In genomic region chr16:37539240-37539610, GRCm38 (mm10) we compare ENCODE assay signal across 8 mouse cellular contexts. TPM values are rescaled to one million over a fixed set of nuclear protein-coding genes. Genes with fewer than 3 reads are reported as not detected.
A peak's percentile ranks its signal among the peaks of the same experiment; 100 is the strongest.
DNase-seq lines count a peak whose midpoint lies in the region; ATAC-seq and TF ChIP-seq lines count a peak whose summit lies in the region.

No protein-coding gene starts in this region.

- TF ChIP-seq CTCF in lung, embryonic 14.5 days (IDR thresholded peaks at IDR 0.05; ENCODE audit: low read depth) = no peak

- WGBS in lung, embryonic 14.5 days = under 1% methylated on average over 22 of the region's 22 CpGs
- under 1% methylated on average over 22 of the region's 22 CpGs for WGBS in embryonic facial prominence, embryonic 15.5 days
- under 1% methylated on average over 22 of the region's 22 CpGs for WGBS in limb, embryonic 10.5 days
- under 1% methylated on average over 22 of the region's 22 CpGs for WGBS in neural tube, embryonic 14.5 days

- H3K27me3 ChIP-seq in lung, embryonic 14.5 days (ENCODE audit: insufficient read depth, low read length) = no peaks in the 10 kb centered on the region
- no peaks in the 10 kb centered on the region for H3K27me3 ChIP-seq in embryonic facial prominence, embryonic 15.5 days
- no peaks in the 10 kb centered on the region for H3K27me3 ChIP-seq in limb, embryonic 10.5 days (ENCODE audit: low read depth, poor library complexity, severe bottlenecking)
- H3K27me3 ChIP-seq in neural tube, embryonic 14.5 days (ENCODE audit: control insufficient read depth, insufficient read depth, low read length) = no peaks in the 10 kb centered on the region

- DNase-seq in lung, embryonic 14.5 days = no peak
- DNase-seq in lung, adult 18-20 months = no peak
- no peak for DNase-seq in limb, embryonic 10.5 days (ENCODE audit: low spot score)
- DNase-seq in layer of hippocampus, postnatal 36 days = no peak
- DNase-seq in kidney, postnatal 14 days = no peak
- DNase-seq in spleen, postnatal 4 days (ENCODE audit: low spot score in 2 of 2) = no peak

- peak overlapping the region; percentile 71 for H3K4me2 ChIP-seq in lung, embryonic 14.5 days
- peak overlapping the region; percentile 66 for H3K4me2 ChIP-seq in embryonic facial prominence, embryonic 15.5 days (replicated peaks)
- H3K4me2 ChIP-seq in neural tube, embryonic 14.5 days (ENCODE audit: low read depth, low read length) = peak overlapping the region; percentile 61

- H3K9me3 ChIP-seq in lung, embryonic 14.5 days (ENCODE audit: low read depth, low read length) = no peaks in the 10 kb centered on the region
- no peaks in the 10 kb centered on the region for H3K9me3 ChIP-seq in embryonic facial prominence, embryonic 15.5 days (replicated peaks)
- no peaks in the 10 kb centered on the region for H3K9me3 ChIP-seq in limb, embryonic 10.5 days (replicated peaks)
- H3K9me3 ChIP-seq in neural tube, embryonic 14.5 days (ENCODE audit: control insufficient read depth, low read length) = no peaks in the 10 kb centered on the region

- peak; percentile 56 for ATAC-seq in lung, embryonic 14.5 days (ENCODE audit: insufficient read depth)
- no peak for ATAC-seq in embryonic facial prominence, embryonic 15.5 days (ENCODE audit: insufficient number of reproducible peaks, low FRiP score, low TSS enrichment, low read depth)
- ATAC-seq in neural tube, embryonic 14.5 days (ENCODE audit: low read depth) = peak; percentile 55

- H3K4me1 ChIP-seq in lung, embryonic 14.5 days (ENCODE audit: insufficient read depth) = no peaks in the 10 kb centered on the region
- peaks cover 15% of the 10 kb centered on the region for H3K4me1 ChIP-seq in embryonic facial prominence, embryonic 15.5 days
- peaks cover 15% of the 10 kb centered on the region for H3K4me1 ChIP-seq in limb, embryonic 10.5 days
- peaks cover 5% of the 10 kb centered on the region; the same call in 1 of the 2 replicates for H3K4me1 ChIP-seq in neural tube, embryonic 14.5 days (ENCODE audit: control insufficient read depth, insufficient read depth, low read length)

- peak overlapping the region; percentile 79 for H3K4me3 ChIP-seq in lung, embryonic 14.5 days (ENCODE audit: low read depth, low read length)
- H3K4me3 ChIP-seq in embryonic facial prominence, embryonic 15.5 days (replicated peaks) = peak overlapping the region; percentile 86
- H3K4me3 ChIP-seq in limb, embryonic 10.5 days = peak overlapping the region; percentile 76
- H3K4me3 ChIP-seq in neural tube, embryonic 14.5 days (ENCODE audit: low read depth, low read length) = peak overlapping the region; percentile 73

- H3K9ac ChIP-seq in lung, embryonic 14.5 days = peak overlapping the region; percentile 93
- H3K9ac ChIP-seq in embryonic facial prominence, embryonic 15.5 days = peak overlapping the region; percentile 83
- H3K9ac ChIP-seq in neural tube, embryonic 14.5 days (replicated peaks; ENCODE audit: low read depth, low read length) = peak overlapping the region; percentile 82

- H3K36me3 ChIP-seq in lung, embryonic 14.5 days (ENCODE audit: insufficient read depth) = peaks cover 31% of the 10 kb centered on the region
- peaks cover 12% of the 10 kb centered on the region; the same call in 1 of the 2 replicates for H3K36me3 ChIP-seq in embryonic facial prominence, embryonic 15.5 days
- H3K36me3 ChIP-seq in limb, embryonic 10.5 days = peaks cover 36% of the 10 kb centered on the region
- peaks cover 3% of the 10 kb centered on the region; the same call in 1 of the 2 replicates for H3K36me3 ChIP-seq in neural tube, embryonic 14.5 days (ENCODE audit: control insufficient read depth, insufficient read depth, low read length)

- H3K27ac ChIP-seq in lung, embryonic 14.5 days (ENCODE audit: low read depth) = peak overlapping the region; percentile 80
- H3K27ac ChIP-seq in embryonic facial prominence, embryonic 15.5 days (replicated peaks) = peak overlapping the region; percentile 77
- peak overlapping the region; percentile 98 for H3K27ac ChIP-seq in limb, embryonic 10.5 days
- H3K27ac ChIP-seq in neural tube, embryonic 14.5 days (ENCODE audit: low read depth, low read length) = peak overlapping the region; percentile 94

RNA-seq across cellular contexts. Expression of gene Gtf2e1, which starts 0.4 kb away (rescaled TPM):
- 28.9 and 29.6 TPM in 2 replicates for polyA plus RNA-seq in lung, embryonic 14.5 days (2014; fragmentation: Nextera tagmentation; extraction: Ambion mirVana)
- polyA plus RNA-seq in embryonic facial prominence, embryonic 15.5 days (2015; fragmentation: Nextera tagmentation; extraction: Ambion mirVana) = 25.4 and 26.4 TPM in 2 replicates
- 45.0 and 48.1 TPM in 2 replicates for polyA plus RNA-seq in limb, embryonic 10.5 days (2016; fragmentation: Nextera tagmentation; extraction: Ambion mirVana)
- polyA plus RNA-seq in neural tube, embryonic 14.5 days (2014; fragmentation: Nextera tagmentation; extraction: Ambion mirVana) = 23.5 and 30.1 TPM in 2 replicates
- 10 to 100 TPM; 17.4 to 17.5 TPM for total RNA-seq in layer of hippocampus, postnatal 36 days (2021)

RNA-seq across cellular contexts. Expression of gene Rabl3, which starts 0.5 kb away (rescaled TPM):
- 24.2 and 27.8 TPM in 2 replicates for polyA plus RNA-seq in lung, embryonic 14.5 days (2014; fragmentation: Nextera tagmentation; extraction: Ambion mirVana)
- 19.0 and 19.6 TPM in 2 replicates for polyA plus RNA-seq in embryonic facial prominence, embryonic 15.5 days (2015; fragmentation: Nextera tagmentation; extraction: Ambion mirVana)
- 38.9 and 39.4 TPM in 2 replicates for polyA plus RNA-seq in limb, embryonic 10.5 days (2016; fragmentation: Nextera tagmentation; extraction: Ambion mirVana)
- polyA plus RNA-seq in neural tube, embryonic 14.5 days (2014; fragmentation: Nextera tagmentation; extraction: Ambion mirVana) = 16.3 and 21.5 TPM in 2 replicates
- total RNA-seq in layer of hippocampus, postnatal 36 days (2021) = 1 to 10 TPM; 8.2 to 8.7 TPM

RNA-seq across cellular contexts. Expression of gene Hgd, which starts 40.7 kb away (rescaled TPM):
- 0.15 and 0.17 TPM in 2 replicates for polyA plus RNA-seq in lung, embryonic 14.5 days (2014; fragmentation: Nextera tagmentation; extraction: Ambion mirVana)
- polyA plus RNA-seq in embryonic facial prominence, embryonic 15.5 days (2015; fragmentation: Nextera tagmentation; extraction: Ambion mirVana) = 0.18 TPM in 1 of 2 replicates, not detected in the other
- polyA plus RNA-seq in limb, embryonic 10.5 days (2016; fragmentation: Nextera tagmentation; extraction: Ambion mirVana) = 0.25 and 0.28 TPM in 2 replicates
- not detected in 2 replicates for polyA plus RNA-seq in neural tube, embryonic 14.5 days (2014; fragmentation: Nextera tagmentation; extraction: Ambion mirVana)
- not detected for total RNA-seq in layer of hippocampus, postnatal 36 days (2021)
